Mouse (Mus musculus): ENCODE data around the gene Rbfox1. TPM values are rescaled to one million over a fixed set of nuclear protein-coding genes. Genes with fewer than 3 reads are reported as not detected.

The Rbfox1 gene
- polyA plus RNA-seq, 1 experiment, result not detected

DNA sequence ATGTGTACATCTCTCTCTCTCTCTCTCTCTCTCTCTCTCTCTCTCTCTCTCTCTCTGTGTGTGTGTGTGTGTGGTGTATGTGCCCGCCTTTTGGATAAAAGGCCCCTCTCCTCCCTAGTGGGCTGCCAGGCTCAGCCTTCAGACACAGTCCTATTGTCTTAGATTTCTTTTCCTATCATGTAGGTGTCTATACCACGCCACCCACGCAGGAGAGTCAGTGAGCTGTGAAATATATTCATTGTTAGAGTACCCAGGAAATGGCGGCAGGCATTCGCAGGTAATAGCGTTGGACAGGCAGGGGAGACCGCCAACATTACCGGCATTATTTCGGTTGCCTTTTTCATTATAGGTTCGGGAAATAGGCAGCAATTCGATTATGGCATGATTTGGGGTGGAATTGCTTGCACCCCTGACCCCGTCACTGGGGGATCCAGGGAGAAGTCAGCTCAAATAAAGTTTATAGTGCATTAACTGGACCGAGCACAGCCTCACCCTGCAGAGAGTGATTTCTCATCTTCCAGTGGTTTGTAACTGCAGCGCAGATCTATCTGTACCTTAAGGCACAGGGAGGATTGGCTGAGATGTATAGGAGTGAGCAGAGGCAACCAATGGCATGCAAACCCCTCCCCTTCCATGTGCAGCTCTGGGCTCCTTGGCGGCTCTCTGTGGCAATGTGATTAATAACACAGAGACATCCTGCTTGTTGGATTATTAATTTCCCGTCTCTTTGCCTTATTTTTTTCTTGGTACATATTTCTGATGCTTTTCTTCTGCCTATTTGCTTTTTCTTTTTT is 1264.1 kb downstream of the Rbfox1 start:
- no peaks in the 10 kb centered on the region for H3K4me1 ChIP-seq (ENCODE audit: control insufficient read depth, insufficient read depth, low read length)
- no peak overlapping the region for H3K27ac ChIP-seq (ENCODE audit: control insufficient read depth, insufficient read depth, low read depth, low read length, poor library complexity)
- no peak for TF ChIP-seq CTCF (IDR thresholded peaks at IDR 0.05; ENCODE audit: control insufficient read depth, insufficient read depth, low read length)
- TF ChIP-seq POLR2A (IDR thresholded peaks at IDR 0.05; ENCODE audit: borderline replicate concordance, control insufficient read depth, low read depth, low read length), result no peak
- no peak overlapping the region for H3K4me3 ChIP-seq (replicated peaks; ENCODE audit: control insufficient read depth, low read depth, low read length)
- WGBS, result 73% methylated on average over 16 of the region's 16 CpGs

DNA sequence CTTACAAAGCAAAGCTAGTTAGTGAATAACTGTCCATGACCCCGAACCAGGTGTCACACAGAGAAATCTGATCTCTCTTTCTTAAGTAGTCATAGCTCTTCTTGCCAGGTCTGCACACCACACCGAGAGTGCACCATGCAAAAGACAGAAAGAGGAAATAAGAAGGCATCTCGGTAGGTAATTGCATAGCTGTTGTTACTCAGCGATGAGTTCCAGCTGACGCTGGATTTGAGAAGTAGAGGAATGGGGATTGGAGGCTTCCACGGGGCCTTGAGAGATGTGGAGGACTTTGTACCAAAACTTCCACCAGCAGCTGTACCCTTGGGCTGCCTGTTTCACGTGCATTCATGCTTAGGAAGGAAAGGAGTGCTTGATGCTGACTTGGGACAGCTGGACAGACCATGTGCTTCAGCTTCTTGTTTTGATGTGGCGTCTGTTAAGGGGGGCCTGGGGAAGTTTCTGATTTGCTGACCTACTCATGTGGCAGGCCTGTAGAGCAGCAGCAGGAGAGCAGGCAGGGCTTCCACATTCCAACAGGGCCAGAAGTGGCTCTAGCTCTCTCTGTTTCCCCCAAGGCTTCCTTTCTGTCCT is 1265.1 kb downstream of the Rbfox1 start:
- Histone ChIP-seq H3K4me3 (replicated peaks; ENCODE audit: control insufficient read depth, low read depth, low read length) (no peak overlapping the region), H3K27ac (ENCODE audit: control insufficient read depth, insufficient read depth, low read depth, low read length, poor library complexity) (no peak overlapping the region), H3K4me1 (ENCODE audit: control insufficient read depth, insufficient read depth, low read length) (no peaks in the 10 kb centered on the region)
- WGBS, result 9% methylated on average over 8 of the region's 8 CpGs
- no peak for TF ChIP-seq POLR2A (IDR thresholded peaks at IDR 0.05; ENCODE audit: borderline replicate concordance, control insufficient read depth, low read depth, low read length)
- TF ChIP-seq CTCF (IDR thresholded peaks at IDR 0.05; ENCODE audit: control insufficient read depth, insufficient read depth, low read length), result no peak

DNA sequence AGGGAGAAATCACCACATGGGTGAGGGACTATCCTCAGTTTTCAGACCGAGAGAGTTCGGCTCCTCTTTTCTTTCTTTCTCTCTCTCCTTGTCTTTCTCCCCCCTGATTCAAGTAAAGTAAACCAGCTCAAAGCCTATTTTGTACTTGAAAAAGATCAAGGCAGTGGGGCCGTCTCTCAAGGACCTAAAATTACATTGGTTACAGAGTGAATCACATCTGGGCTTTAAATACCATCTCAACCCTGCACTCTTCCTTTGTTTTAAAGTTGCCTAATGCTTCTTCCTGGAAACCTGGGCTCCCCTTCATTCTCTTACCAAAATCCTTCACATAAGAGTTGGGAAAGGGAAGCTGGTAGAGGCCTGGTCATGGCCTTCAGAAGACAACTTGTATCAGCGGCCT is 1267.2 kb downstream of the Rbfox1 start:
- Histone ChIP-seq H3K4me3 (replicated peaks; ENCODE audit: control insufficient read depth, low read depth, low read length) (no peak overlapping the region), H3K4me1 (ENCODE audit: control insufficient read depth, insufficient read depth, low read length) (no peaks in the 10 kb centered on the region), H3K27ac (ENCODE audit: control insufficient read depth, insufficient read depth, low read depth, low read length, poor library complexity) (no peak overlapping the region)
- WGBS, result 75% methylated on average over 4 of the region's 4 CpGs
- TF ChIP-seq POLR2A (IDR thresholded peaks at IDR 0.05; ENCODE audit: borderline replicate concordance, control insufficient read depth, low read depth, low read length) (no peak), CTCF (IDR thresholded peaks at IDR 0.05; ENCODE audit: control insufficient read depth, insufficient read depth, low read length) (no peak)

DNA sequence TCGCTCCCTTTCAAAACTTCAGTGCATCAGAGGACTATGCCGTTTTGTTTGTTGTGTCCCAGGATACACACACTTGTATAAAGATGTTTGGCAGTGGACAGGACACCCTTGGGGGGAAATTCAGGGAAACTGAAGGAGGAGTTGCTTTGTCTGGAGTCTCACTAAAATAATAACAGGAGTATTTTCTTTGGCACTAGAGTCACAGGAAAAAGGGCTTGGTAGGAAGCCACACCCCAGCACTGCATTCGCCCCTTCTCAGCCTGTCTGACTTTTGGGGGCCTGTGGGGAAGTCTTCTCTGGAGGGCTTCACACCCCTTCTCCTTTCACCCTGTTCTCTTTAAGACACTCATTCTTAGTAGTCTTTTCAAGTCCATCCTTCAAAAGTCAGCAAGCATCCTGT is 1269.5 kb downstream of the Rbfox1 start:
- Histone ChIP-seq H3K4me3 (replicated peaks; ENCODE audit: control insufficient read depth, low read depth, low read length) (no peak overlapping the region), H3K27ac (ENCODE audit: control insufficient read depth, insufficient read depth, low read depth, low read length, poor library complexity) (no peak overlapping the region), H3K4me1 (ENCODE audit: control insufficient read depth, insufficient read depth, low read length) (no peaks in the 10 kb centered on the region)
- 50% methylated on average over 3 of the region's 3 CpGs for WGBS
- TF ChIP-seq CTCF (IDR thresholded peaks at IDR 0.05; ENCODE audit: control insufficient read depth, insufficient read depth, low read length), result no peak
- no peak for TF ChIP-seq POLR2A (IDR thresholded peaks at IDR 0.05; ENCODE audit: borderline replicate concordance, control insufficient read depth, low read depth, low read length)

DNA sequence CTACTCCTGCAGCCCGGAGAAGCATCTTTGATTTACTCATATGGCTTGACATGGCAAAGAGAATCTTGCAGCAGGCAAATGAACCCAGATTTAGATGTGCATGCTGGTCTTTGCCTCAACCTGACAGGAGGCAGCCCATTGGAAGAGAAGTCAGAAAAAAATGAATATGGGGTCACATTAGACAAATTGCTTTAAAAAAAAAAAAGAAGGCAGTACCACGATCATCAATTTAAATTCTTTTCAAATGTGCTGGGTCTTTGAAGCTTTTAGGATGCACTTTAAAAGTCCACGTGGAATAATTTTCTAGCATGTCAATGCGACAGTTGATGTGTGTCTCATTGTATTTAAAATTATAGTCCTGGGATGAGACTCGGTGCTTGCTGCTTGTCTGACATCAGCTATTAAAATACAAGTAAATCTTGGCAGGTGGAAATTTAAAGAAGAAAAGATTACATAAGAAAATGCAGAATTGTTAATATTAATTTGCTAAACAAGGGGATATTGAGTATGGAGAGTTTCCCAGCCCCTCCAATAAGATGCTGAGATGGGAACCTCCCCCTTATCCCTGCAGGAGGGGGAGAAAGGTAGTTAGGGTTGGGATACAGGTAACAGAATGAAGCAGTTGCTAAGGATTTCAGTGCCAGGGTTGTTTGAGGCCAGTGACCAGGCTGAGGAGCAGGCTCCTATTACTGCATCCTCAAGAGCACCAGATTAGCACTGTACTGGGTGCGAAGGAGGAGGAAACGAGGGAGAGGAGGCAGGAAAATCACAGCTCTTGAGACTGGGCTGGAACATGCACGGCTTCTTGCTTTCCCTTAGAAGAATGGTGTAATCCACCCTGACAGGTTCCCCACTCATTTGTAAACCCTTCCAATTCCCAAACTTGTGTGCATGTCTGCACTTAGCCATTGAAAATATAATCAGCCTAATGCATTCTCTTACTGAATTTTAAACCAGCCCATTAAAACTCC is 1274.0 kb downstream of the Rbfox1 start:
- Histone ChIP-seq H3K4me3 (replicated peaks; ENCODE audit: control insufficient read depth, low read depth, low read length) (no peak overlapping the region), H3K4me1 (ENCODE audit: control insufficient read depth, insufficient read depth, low read length) (no peaks in the 10 kb centered on the region), H3K27ac (ENCODE audit: control insufficient read depth, insufficient read depth, low read depth, low read length, poor library complexity) (no peak overlapping the region)
- 77% methylated on average over 8 of the region's 8 CpGs for WGBS
- TF ChIP-seq POLR2A (IDR thresholded peaks at IDR 0.05; ENCODE audit: borderline replicate concordance, control insufficient read depth, low read depth, low read length) (no peak), CTCF (IDR thresholded peaks at IDR 0.05; ENCODE audit: control insufficient read depth, insufficient read depth, low read length) (no peak)

DNA sequence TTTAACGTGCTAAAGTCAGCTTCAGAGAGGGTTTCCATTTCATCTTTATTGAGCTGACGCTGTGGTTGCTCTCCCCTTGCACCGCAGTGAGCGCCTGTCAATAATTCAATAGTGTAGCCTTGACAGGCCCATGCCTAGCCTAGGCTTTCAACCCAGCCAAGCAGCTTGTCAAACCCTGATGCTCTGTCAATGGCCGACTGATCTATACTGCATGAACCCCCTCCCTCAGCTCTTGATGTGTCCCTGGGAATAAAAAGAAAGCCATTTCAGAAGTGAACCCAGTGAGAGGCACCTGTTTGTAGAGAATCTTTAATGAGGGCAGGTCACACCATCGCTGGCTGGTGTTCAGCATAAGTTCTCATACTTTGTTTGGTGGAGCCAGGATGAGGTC is 1274.7 kb downstream of the Rbfox1 start:
- no peak overlapping the region for H3K27ac ChIP-seq (ENCODE audit: control insufficient read depth, insufficient read depth, low read depth, low read length, poor library complexity)
- TF ChIP-seq CTCF (IDR thresholded peaks at IDR 0.05; ENCODE audit: control insufficient read depth, insufficient read depth, low read length) (no peak), POLR2A (IDR thresholded peaks at IDR 0.05; ENCODE audit: borderline replicate concordance, control insufficient read depth, low read depth, low read length) (no peak)
- no peak overlapping the region for H3K4me3 ChIP-seq (replicated peaks; ENCODE audit: control insufficient read depth, low read depth, low read length)
- WGBS, result 80% methylated on average over 6 of the region's 6 CpGs
- no peaks in the 10 kb centered on the region for H3K4me1 ChIP-seq (ENCODE audit: control insufficient read depth, insufficient read depth, low read length)

DNA sequence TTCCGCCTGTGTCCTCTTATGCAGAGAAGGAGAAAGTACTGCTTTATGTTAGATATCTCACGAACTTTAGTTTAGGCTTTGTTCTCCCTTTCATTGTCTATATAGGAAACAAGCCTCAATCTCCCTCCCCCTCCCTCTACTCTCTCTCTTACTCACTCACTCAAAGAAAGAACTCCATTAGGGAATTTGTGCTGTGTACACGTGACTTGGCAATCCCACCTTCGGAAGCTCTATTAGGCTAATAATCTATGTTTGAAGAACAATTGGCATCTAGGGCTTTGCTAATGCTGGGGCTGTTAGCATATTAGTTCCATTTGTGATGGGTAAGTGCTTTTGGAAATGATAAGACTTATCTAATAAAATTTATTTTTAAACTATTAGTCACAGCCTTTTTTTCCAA is 1277.0 kb downstream of the Rbfox1 start:
- TF ChIP-seq POLR2A (IDR thresholded peaks at IDR 0.05; ENCODE audit: borderline replicate concordance, control insufficient read depth, low read depth, low read length) (no peak), CTCF (IDR thresholded peaks at IDR 0.05; ENCODE audit: control insufficient read depth, insufficient read depth, low read length) (no peak)
- no peaks in the 10 kb centered on the region for H3K4me1 ChIP-seq (ENCODE audit: control insufficient read depth, insufficient read depth, low read length)
- no peak overlapping the region for H3K4me3 ChIP-seq (replicated peaks; ENCODE audit: control insufficient read depth, low read depth, low read length)
- no peak overlapping the region for H3K27ac ChIP-seq (ENCODE audit: control insufficient read depth, insufficient read depth, low read depth, low read length, poor library complexity)
- 75% methylated on average over 4 of the region's 4 CpGs for WGBS

DNA sequence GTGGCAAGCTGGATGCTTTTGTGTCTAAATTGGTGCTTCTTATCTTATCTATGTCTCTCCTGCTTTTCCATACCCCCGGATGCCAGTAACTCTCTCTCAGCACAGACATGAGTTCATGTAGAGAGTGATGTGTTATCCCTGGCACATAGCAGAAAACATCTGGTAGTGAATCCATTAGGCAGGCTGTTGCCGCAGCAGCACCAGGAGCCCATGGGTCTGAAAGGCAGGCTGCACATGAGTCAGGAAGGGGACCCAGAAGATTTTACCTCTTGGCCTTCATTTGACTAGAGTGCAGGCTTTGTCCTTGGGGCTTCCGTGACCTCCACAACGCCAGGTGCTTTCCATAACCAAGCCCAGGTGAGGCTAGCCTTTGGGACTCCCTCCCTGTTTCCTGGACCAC is 1278.5 kb downstream of the Rbfox1 start:
- TF ChIP-seq CTCF (IDR thresholded peaks at IDR 0.05; ENCODE audit: control insufficient read depth, insufficient read depth, low read length), result no peak
- TF ChIP-seq POLR2A (IDR thresholded peaks at IDR 0.05; ENCODE audit: borderline replicate concordance, control insufficient read depth, low read depth, low read length), result no peak
- H3K27ac ChIP-seq (ENCODE audit: control insufficient read depth, insufficient read depth, low read depth, low read length, poor library complexity), result no peak overlapping the region
- no peaks in the 10 kb centered on the region for H3K4me1 ChIP-seq (ENCODE audit: control insufficient read depth, insufficient read depth, low read length)
- no peak overlapping the region for H3K4me3 ChIP-seq (replicated peaks; ENCODE audit: control insufficient read depth, low read depth, low read length)
- WGBS, result 83% methylated on average over 4 of the region's 4 CpGs

Measured in bone marrow, adult 2 months (tissue).